Mouse (Mus musculus) spleen, adult 2 months (tissue): ENCODE measurements around the gene Mcmbp. TPM values are rescaled to one million over a fixed set of nuclear protein-coding genes. Genes with fewer than 3 reads are reported as not detected.

Experiments
- DNase-seq, 2 experiments: peaks; one replicate each; pipeline versions ENCODE4 v3.0.0 to v3.0.0-alpha.2; 2012 to 2021; ENCODE audit warnings: low spot score in 2 of 2, low read depth in 1 of 2
- H3K27ac ChIP-seq: fragments of 200-500 bp; 2 replicates; pipeline ENCODE4 v1.5.1; 2012; ENCODE audit warnings: low read length, inconsistent platforms; ENCODE audit not compliant: insufficient read depth
- H3K27me3 ChIP-seq: fragments of 200-500 bp; 2 replicates; pipeline ENCODE4 v1.6.1; 2012; ENCODE audit warnings: mild to moderate bottlenecking, moderate library complexity, low read length, inconsistent platforms; ENCODE audit not compliant: control insufficient read depth, insufficient read depth
- H3K36me3 ChIP-seq: fragments of 200-500 bp; 2 replicates; pipeline ENCODE4 v1.6.1; 2012; ENCODE audit warnings: mild to moderate bottlenecking, low read length, inconsistent platforms; ENCODE audit not compliant: control insufficient read depth, insufficient read depth
- H3K4me1 ChIP-seq: fragments of 200-500 bp; 2 replicates; pipeline ENCODE4 v1.6.1; 2011; ENCODE audit warnings: inconsistent platforms; ENCODE audit not compliant: control insufficient read depth, insufficient read depth, insufficient read length
- H3K4me3 ChIP-seq: fragments of 200-500 bp; 2 replicates; pipeline ENCODE4 v1.5.1; 2011; ENCODE audit warnings: mild to moderate bottlenecking, inconsistent platforms; ENCODE audit not compliant: insufficient read depth, insufficient read length; ENCODE audit errors: extremely low read depth
- CTCF ChIP-seq: fragments of 200-500 bp; IDR thresholded peaks from 2 replicates; pipeline ENCODE4 v1.5.1; 2011; ENCODE audit warnings: mild to moderate bottlenecking, inconsistent platforms; ENCODE audit not compliant: insufficient read depth, insufficient read length, insufficient replicate concordance; ENCODE audit errors: extremely low read depth
- POLR2A ChIP-seq: fragments of 200-500 bp; IDR thresholded peaks from 2 replicates; pipeline ENCODE4 v1.6.1; 2011; ENCODE audit warnings: low read depth, low read length, inconsistent platforms
- WGBS: fragments of 180-500 bp; shearing (Covaris S2); methylation state at CpG from one replicate; pipeline ENCODE4 v1.1.7; 2018; 5-methylcytosine and 5-hydroxymethylcytosine counted together
- polyA plus RNA-seq: library from polyadenylated mRNA; depleted of rRNA; stranded (reverse); fragments of >200 nt; gene quantifications from 2 replicates; pipeline ENCODE4 v1.2.3, GENCODE M21; 2012; rRNA removed

Mcmbp gene
- polyA plus RNA-seq, result 23.9 and 34.8 TPM in 2 replicates

DNA sequence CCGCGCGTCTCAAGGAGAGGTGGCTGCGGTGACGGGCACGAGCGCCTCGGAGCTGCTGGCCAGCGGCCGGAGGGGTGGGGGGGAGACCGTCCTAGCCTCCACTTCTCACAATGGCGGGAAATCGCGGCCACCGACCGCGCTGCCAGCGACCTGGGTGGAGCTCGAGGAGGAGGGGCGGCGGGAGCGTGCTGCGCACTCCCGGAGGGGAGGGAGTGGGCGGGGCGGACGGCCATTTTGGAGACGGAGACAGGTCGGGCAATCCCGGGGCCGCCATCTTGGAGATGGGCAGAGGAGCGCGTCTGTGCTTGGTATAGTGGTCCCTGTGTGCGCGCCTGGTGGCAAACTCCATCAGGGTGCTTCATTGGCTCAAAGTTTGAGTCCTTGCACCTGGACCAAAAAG lies at the start of gene Mcmbp:
TSS of gene Mcmbp (minus strand) at position 162 of the 400 bp plus-strand sequence.
- TF ChIP-seq POLR2A (peak; percentile 63), CTCF (no peak)
- WGBS, result under 1% methylated on average over 30 of the region's 35 CpGs
- peak; percentile 83 to 97 for DNase-seq

GRCm38 (mm10) chr7:128790045-128790444 lies 49.8 kb upstream of the Mcmbp start:
- no peak for DNase-seq
- Histone ChIP-seq H3K4me1 (no peaks in the 10 kb centered on the region), H3K36me3 (peaks cover 1% of the 10 kb centered on the region; the same call in 1 of the 2 replicates), H3K27ac (no peak overlapping the region), H3K27me3 (no peaks in the 10 kb centered on the region), H3K4me3 (no peak overlapping the region)
- 95% methylated on average over 4 of the region's 4 CpGs for WGBS
- no peak for TF ChIP-seq POLR2A
- no peak for TF ChIP-seq CTCF

More for the DNA sequence above, at the start of gene Mcmbp:
- Histone ChIP-seq H3K4me3 (peak within 1 kb of the TSS; percentile 99), H3K27ac (peak within 1 kb of the TSS; percentile 95), H3K4me1 (peaks cover 8% of the 10 kb centered on the region; the same call in 1 of the 2 replicates), H3K36me3 (no peaks in the 10 kb centered on the region), H3K27me3 (no peaks in the 10 kb centered on the region)

GRCm38 (mm10) chr7:128781846-128782245 lies 41.6 kb upstream of the Mcmbp start:
- H3K27me3 ChIP-seq, result no peaks in the 10 kb centered on the region
- no peak for TF ChIP-seq CTCF
- TF ChIP-seq POLR2A, result no peak
- H3K4me3 ChIP-seq, result no peak overlapping the region
- H3K4me1 ChIP-seq, result no peaks in the 10 kb centered on the region
- 92% methylated on average over 3 of the region's 3 CpGs for WGBS
- no peak for DNase-seq
- no peak overlapping the region for H3K27ac ChIP-seq
- H3K36me3 ChIP-seq, result peaks cover 34% of the 10 kb centered on the region

- Histone ChIP-seq H3K4me3 (no peak overlapping the region), H3K27ac (no peak overlapping the region), H3K36me3 (peaks cover 40% of the 10 kb centered on the region), H3K27me3 (no peaks in the 10 kb centered on the region), H3K4me1 (no peaks in the 10 kb centered on the region)
- TF ChIP-seq CTCF, result peak; percentile 57; the same call in 1 of the 2 replicates
- TF ChIP-seq POLR2A, result no peak
- 57% methylated on average over 6 of the region's 6 CpGs for WGBS
- peak; percentile 6 to 8 for DNase-seq
Measured at GRCm38 (mm10) chr7:128779305-128779704, 39.0 kb upstream of the Mcmbp start.

DNA sequence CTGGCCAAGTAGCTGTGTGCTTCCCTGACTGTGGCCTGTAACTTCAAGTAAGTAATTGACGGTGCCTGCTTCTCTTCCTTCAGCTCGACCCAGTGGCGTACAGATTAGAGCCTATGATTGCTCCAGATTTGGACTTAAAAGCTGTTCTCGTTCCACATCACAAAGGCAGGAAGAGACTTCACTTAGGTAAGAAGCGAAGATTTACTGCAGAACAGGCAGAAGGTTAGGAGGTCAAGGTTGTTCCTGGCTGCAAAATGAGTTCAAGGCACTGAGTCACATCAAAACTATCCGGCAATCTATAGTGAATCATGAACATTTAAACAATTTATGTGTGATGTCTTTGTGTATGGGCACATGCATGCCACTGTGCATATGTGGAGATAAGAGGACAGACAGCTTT lies 36.9 kb upstream of the Mcmbp start:
- no peak for DNase-seq
- H3K27ac ChIP-seq, result no peak overlapping the region
- 81% methylated on average over 6 of the region's 6 CpGs for WGBS
- H3K36me3 ChIP-seq, result peaks cover 47% of the 10 kb centered on the region
- TF ChIP-seq POLR2A (no peak), CTCF (no peak)
- no peak overlapping the region for H3K4me3 ChIP-seq
- H3K27me3 ChIP-seq, result no peaks in the 10 kb centered on the region
- H3K4me1 ChIP-seq, result no peaks in the 10 kb centered on the region

- no peak overlapping the region for H3K4me3 ChIP-seq
- H3K36me3 ChIP-seq, result peaks cover 54% of the 10 kb centered on the region
- H3K27ac ChIP-seq, result no peak overlapping the region
- no peaks in the 10 kb centered on the region for H3K27me3 ChIP-seq
- no peaks in the 10 kb centered on the region for H3K4me1 ChIP-seq
- no peak for TF ChIP-seq POLR2A
- DNase-seq, result no peak
Measured at GRCm38 (mm10) chr7:128766696-128767095, 26.4 kb upstream of the Mcmbp start.

DNA sequence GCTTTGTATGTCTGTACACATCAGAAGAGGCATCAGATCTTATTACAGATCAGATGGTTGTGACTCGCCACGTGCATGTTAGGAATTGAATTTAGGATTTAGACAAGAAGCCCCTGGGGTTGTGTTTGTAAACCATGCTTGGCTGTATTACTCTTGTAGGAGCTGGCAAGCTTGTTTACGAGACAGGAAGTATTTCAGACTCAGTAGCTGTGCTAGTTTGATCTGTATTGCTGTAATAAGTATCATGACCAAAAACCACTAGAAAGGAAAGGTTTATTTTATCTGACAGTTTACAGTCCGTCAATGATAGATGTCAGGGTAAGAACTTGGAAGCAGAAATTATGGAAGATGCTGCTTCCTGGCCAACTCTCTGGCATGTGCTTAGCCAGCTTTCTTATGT lies 18.7 kb upstream of the Mcmbp start:
- WGBS, result 85% methylated on average over 4 of the region's 4 CpGs
- H3K36me3 ChIP-seq, result peaks cover 54% of the 10 kb centered on the region
- DNase-seq, result no peak
- TF ChIP-seq CTCF (no peak), POLR2A (no peak)
- no peaks in the 10 kb centered on the region for H3K27me3 ChIP-seq
- H3K27ac ChIP-seq, result no peak overlapping the region
- no peak overlapping the region for H3K4me3 ChIP-seq
- H3K4me1 ChIP-seq, result no peaks in the 10 kb centered on the region
